Mouse (Mus musculus): ENCODE measurements around the gene Rasgrf2.
A peak's percentile ranks its signal among the peaks of the same experiment; 100 is the strongest.

The Rasgrf2 gene

DNA sequence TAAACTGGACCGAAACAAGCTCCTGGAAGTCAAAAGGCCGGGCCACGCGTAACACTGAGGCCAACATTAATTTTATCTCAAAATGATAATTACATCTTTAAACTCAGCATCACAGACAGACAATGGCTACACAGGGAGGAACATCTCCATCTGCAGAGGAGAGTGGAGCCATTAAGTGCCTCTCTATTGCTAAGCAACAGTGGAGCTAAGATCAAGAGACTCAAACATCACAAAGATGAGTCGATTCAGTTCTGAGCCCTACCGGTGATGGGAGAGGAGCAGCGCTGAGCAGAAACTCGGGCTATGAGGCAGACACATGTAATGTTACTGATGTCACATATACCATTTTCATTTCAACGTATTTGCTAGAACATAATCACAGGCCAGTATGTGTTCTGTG, 191.3 kb downstream of the Rasgrf2 start:
- DNase-seq, result no peak

DNA sequence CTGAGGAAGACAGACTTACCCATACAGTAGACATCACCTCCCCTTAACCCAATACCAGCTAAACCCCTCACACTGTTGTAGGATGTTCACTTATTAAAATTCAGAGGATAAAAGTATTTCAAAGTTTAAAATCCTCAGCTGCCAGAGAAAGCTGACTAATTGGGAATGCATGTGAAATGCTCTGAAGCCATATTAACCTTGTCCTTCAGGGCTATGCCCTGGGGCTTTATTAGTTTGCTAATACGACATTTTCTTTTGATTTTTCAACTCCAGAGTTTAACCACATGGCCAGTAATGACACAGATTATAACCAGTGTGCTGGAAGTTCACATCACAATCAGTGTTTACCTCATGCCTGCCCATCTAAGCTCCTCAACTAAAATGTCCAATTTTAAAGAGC, 192.6 kb downstream of the Rasgrf2 start:
- no peak for DNase-seq

DNA sequence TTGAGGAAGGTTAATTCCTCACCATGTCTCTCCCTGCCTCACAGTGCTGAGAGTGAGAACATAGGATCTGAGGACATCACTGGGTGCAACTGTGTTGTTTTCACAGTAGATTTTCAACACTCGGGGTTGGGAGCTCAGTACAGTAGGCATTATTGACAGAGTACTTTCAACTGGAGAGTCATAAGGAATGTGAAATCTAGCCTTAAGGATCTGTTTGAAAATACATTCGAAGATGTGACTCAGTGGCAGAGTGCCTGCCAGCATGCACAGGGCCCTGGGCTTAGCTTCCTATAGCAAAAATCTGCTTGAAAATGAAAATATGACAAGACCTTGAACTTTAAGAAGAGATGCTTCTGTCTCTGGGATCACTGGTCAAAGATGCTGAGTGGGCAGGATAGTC, 194.2 kb downstream of the Rasgrf2 start:
- DNase-seq, result no peak

DNA sequence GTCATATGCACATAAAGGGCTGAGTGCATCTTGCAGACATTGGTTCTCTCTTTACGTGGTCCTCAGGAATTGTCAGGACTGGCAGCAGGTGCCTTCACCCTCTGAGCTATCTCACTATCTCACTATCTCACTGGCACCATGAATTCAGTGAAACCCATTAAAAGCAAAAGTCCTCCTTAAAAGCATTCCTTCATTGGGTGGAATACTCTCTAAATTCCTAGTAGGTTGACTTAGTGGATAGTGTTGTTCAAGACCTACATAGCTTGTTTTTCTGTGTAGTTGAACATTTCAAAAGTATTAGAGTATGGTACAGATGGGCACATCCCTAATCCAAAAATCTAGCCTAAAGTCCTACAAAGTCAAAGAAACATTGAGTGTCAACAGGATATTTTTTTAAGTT, 199.3 kb downstream of the Rasgrf2 start:
- DNase-seq, result no peak

DNA sequence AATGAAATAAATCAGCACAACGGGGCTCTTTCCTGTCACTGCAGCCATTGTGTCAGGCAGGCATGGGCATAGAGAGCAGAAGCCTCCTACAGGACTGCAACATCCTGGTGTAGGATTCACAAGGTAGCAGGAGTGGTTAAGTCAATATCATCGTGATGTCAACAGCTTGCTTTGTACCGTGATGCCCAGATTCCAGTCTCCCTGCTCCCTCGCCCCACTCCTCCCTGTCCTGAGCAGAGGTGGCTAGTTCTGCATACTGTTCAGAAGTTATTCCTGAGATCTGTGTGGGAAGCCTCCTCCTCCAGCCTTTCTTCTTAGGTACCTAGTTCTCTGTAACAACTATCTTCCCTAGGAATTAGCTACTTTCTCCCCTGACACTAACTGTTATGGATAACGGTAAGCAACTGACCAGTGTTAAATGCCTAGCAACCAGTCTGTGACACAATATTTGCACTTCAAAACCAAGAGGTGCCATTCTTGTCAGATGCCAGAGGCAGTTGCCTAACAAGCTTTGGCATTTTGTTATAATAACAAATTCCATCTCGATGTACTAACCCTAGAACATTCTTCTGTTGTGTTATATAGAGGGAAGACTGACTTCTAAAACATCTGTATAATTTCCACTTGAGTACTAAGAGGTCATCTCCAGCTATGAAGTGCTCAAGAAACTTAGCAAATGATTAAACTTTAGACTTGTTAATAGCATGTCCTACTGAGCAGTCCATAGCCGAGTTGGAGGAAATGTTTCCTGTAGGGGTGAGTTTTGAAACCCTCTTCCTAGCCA, 201.3 kb downstream of the Rasgrf2 start:
- no peak for DNase-seq

DNA sequence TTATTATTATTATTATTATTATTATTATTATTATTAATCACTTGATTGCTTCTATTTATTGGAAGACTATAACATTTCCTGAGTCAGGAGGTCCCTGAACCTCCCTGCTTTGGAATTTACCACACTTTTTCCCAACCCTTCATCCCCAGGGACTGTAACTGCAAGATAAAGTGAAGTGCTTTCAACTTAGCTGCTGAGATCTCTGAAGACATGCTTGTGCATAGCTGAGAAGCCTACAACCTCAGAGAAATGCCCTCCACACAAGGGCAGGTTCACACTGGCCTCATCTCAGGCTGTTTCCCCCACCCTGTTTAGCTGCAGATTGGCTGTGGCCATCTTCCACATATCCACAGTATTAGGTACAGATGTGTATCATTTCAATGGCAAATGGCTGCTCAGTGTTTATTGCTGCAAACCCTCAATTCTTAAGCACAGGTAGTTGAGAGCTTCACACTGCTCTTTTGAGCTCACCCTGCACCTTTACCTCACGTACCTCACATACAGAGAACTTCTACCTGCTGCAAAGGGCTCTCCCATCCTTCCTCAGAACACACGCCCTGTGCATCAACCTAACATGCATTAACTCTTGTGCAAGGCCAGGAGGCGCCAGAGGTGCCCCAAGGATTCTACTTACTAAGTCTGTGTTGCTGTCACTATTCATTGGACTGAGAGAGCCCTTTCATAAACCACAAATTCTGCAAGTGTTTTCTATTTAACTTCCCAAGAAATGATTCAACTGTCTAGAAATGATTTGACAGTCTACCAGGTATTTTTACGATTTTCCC, 202.7 kb downstream of the Rasgrf2 start:
- DNase-seq, result no peak

DNA sequence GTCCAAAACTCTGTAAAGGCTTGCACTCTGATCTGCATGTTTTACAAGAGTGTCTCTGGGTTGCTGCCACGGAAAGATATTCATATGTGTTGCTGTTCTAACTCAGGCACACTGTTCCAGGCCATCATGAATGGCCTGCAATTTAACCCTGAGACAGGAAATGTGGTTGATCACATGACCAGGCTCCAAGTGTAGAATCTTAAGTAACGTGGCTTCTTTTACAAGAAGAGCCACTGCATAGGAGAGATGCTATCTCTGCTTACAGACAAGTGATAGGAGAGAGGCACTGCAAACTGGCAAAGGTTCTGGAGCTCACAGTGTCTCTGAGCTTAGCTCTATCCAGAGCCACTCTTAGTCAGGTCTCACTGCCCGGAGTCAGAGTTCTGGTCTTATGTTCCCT, 210.4 kb downstream of the Rasgrf2 start:
- DNase-seq, result no peak

DNA sequence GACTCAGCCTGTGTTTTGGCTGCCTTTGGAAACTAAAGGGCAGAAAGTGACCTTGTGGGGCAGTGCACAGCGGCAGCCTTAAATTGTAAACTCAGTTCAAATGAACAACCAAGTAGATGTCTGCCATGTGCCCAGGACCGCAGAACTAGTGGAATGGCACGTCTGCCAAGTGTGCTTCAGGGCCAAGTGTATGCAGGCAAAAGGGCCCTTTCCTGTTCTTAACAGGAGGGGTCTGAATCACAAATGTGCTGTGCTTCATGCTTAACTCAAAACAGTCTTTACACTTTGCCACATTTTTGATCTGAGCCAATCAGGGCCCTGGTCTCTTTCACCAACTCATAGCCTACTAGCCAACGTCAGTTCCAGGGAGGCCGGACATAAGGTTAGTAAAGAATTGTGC, 212.7 kb downstream of the Rasgrf2 start:
- no peak for DNase-seq

DNA sequence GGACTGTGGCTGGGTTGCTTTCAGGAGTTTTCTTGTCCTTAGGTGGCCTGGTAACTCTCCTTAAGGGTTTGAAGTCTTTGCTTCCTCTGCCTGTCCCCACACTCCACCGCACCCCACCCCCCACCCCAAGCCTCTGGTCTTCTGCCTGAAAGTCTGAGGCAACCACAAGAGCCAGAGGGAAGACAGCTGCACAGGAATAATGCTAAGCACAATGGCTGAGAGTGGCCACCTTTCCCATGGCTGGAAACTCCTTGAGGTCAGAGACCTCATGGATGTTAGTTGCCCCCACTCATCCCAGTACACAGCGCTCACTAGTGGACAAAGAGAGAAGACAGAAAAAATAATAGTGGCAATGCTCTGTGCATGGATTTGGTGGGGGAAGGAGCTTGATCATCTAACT, 213.6 kb downstream of the Rasgrf2 start:
- no peak for DNase-seq

DNA sequence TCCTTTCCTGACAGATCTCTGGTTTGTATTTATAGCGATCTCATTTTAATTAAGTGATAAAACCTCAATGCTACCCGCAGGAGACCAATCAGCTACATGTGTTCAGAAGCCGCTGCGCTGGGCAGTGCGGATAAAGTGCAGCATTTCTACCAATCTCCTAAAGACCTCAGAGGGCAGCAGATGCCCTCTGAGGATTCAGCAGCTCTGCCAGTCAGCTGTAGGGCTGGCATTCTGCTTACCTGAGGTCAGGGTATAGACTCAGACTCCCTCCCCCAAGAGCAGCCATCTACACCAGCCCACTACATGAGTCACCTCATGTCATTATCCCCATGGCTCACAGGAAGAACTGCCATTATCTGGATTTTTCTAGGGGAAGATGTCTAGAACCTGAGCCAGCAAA, 215.1 kb downstream of the Rasgrf2 start:
- no peak for DNase-seq

DNA sequence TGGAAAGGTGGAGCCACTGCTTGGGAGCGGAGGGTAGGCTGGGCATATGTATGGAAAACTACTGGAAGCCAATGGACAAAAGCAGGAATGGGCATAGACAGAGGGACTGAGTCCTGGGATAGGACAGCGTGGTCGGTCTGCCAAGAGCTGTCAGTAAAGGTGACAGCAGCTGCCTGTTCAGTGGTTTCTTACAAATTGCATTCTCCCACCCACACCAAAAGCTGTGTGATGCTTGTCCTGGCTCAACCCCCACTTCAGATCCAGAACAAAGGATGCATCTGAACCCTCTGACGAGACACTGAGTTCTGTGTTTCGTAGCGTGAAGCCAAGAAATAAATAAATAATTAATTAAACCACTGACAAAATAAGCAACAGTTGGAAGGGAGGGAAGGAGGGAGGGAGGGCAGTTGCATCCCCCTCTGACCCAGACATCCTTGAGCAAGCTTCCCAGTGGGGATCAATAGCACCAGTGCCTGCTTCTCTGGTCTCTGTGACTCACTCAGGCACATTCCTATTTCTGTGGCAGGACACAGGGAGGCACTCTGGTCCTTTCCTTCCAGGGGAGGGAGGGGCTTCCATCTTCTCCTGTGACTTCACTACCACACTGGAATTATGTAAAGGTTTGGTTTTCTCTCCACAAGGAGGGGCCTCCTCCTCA, 215.7 kb downstream of the Rasgrf2 start:
- DNase-seq, result peak; percentile 82

DNA sequence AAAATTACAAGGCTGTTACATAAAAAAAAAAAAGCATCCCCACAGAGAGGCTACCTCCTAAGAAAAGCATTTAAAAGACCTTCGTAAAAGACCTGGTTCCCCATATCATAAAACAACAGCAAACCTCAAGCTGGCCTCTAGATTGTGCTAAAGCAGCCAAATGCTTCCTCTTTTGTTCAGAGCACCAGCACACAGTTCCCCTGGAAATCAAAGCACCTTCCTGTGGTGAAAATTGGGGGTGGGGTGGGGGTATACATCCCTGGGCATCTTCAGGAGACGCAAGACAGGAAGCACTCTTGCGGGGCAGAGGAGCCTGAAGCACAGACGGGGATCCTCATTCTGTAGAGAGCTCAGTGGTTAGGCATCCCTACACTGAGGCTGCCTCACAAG, 216.3 kb downstream of the Rasgrf2 start:
- DNase-seq, result no peak

DNA sequence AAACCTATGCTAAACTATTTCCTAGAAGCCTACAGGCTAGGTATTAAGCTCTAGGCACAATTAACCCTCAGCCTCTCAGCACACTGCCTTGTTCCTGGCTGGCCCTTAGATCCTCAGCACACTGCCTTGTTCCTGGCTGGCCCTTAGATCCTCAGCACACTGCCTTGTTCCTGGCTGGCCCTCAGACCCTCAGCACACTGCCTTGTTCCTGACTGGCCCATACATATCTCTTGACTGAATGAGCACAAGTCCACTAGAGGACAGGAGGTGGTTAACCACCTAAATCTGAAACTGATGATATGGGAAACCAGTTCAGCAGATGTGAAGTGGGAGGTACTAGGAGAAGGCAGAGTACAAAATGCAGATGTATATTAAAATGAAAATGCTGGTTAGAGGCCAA, 219.8 kb downstream of the Rasgrf2 start:
- DNase-seq, result no peak

DNA sequence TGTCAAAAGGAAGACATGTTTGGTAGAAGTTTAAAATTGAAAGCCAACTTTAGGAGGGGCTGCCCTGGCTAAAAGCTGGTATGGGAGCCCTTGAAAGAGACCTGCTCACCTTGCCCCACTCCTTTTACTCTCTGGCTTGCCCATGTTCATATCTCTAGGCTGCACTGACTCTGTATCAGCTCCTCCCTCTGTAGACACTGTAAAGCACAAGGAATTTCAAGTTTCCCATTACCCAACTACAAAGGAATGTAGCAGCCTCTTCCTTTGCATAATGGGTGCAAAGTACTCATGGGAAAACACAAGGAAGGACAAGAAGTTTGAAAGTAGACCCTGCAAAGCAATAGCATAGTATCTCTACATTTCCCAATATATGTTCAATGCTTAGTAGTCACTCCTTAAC, 220.2 kb downstream of the Rasgrf2 start:
- DNase-seq, result no peak

DNA sequence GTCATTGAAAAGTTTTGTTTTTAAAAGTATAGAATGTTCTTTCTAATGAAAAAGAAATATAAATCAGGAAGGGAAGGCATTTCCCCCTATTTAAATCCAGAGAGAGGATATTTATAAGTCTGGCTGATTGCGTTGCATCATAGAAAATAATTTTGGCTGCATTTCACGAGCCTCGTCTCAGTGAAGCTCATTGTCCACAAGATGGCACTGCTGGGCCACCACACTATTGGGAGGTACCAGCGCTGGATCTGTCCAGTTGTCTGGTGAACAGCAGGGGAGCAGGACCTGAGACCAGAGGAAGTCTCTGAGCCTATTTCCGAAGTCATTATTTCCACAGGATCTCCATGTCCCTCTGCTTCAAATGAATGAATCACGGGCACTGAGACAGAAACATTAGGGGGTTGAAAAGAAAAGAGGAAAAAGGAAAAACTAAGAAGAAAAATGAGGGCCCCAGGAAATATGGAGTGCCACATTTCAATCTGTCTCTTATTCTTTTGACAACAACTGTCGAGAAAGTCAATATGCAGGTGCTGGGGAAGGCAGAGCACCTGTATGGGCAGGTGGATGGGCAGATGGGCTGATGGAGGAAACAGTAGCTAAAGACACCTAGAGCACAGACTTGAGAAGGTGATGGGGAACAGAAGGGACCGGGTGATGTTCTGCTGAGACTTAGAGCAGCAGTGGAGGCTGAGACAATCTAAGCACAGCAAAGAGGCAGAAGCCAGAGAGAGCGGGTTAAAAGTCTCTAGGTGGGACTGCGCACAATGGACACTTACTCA, 223.1 kb downstream of the Rasgrf2 start:
- DNase-seq, result peak; percentile 81

DNA sequence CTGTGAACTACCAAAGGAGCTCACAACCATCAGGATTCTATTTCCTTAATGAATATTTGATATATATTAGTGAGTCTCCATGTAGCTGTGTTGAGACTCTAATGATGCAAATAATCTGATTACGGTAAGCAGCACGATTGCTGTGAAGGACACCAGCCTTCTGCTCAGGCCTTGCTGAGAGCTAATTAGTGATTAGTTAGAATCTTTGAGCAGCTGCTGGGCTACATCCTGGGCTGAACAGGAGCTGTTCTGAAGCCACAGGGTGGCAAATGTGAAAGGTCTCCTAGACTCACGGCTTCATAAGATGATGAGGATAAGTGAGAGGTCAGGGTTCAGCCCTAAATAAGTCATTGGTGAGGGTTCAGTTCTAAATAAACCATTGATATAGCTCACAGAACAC, 225.1 kb downstream of the Rasgrf2 start:
- DNase-seq, result no peak

DNA sequence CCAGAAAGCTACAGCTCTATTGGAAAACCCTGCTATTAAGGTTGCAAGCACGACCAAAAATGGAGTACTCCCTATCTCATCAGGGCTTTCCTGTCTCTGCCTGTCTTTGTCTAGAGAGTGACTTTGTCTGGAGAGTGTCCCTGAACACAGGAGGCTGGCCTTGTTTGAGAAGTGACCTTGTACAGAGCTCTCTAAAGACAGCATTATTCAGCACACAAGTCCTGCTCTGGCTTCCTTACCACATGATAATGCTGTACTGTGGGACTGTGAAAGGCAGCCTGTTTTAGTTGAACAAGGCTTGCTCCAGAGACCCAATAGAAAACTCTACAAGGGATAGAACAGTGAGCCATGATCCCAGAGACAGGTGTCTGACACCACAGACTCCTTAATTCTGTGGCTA, 235.0 kb downstream of the Rasgrf2 start:
- no peak for DNase-seq

DNA sequence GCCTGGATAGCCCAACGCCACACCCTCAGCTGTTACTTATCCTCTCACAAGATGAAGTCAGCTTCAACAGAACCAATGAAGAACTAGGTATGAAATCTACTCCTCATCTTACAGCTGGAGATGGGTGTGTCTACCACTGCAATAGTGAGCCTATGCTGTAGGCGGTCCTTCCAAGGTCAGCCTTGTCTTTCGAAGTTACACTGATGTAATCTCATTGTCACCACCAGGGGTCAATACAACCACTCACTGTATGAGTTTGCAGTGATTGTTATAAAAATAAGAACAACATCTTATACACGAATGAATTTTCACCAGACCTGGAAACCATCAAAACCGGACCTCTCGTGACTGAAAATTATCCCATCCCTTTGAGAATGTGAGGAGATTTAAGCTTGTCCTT, 238.3 kb downstream of the Rasgrf2 start:
- DNase-seq, result no peak

DNA sequence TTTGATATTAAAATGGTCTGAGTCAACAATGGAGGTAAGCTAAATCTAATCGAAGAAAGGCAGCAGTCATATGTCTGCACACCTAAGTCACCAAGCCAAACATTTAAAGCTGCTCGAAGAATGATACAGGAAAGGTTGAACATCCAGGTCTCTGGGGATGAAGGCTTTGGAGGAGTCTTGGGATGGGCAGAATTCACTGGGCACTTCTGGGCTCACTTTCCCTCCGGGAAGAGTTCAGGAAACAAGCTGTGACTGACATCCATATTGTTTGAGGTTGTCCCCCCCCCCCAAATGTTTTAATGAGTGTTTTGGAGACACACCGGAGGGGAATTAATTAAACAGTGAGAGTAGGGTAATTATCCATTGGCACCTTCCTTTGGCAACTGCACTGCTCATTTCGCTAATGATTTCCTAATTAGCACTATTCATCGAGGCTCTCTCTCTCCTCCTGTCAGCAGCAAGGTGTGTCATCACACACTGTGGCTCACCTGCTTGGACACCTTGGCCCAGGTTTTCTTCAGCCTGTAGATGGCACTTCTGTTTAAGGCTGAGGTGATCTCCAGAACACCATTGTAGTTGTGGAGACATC, 241.3 kb downstream of the Rasgrf2 start:
- no peak for DNase-seq

DNA sequence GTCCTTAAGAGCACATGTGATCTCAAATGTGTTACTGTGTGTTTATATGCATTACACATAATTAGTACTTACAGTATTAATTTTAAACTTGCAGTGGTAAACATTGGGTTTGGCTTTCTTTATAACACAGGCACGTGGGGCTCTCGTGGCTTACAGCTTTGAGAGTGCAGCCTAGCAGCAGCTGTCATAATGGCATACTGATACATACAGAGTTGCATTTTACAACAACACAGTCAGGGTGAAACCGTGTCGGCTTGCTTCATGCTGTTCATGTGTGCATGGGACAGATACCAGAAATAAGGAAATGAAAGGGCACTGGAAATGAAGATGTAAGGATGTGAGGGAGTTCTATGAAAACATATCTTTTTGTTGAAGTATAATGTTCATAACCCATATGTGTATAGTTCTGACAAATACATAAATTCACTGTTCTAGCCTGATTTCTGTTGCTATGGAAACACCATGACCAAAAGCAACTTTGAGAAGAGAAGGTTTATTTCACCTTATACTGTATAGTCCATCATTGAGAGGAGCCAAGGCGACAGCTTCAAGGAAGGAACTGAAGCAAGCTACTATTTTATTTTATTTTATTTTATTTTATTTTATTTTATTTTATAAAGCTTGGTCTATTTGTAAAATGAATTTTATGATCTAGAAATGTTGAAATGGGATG, 246.6 kb downstream of the Rasgrf2 start:
- DNase-seq, result no peak

DNA sequence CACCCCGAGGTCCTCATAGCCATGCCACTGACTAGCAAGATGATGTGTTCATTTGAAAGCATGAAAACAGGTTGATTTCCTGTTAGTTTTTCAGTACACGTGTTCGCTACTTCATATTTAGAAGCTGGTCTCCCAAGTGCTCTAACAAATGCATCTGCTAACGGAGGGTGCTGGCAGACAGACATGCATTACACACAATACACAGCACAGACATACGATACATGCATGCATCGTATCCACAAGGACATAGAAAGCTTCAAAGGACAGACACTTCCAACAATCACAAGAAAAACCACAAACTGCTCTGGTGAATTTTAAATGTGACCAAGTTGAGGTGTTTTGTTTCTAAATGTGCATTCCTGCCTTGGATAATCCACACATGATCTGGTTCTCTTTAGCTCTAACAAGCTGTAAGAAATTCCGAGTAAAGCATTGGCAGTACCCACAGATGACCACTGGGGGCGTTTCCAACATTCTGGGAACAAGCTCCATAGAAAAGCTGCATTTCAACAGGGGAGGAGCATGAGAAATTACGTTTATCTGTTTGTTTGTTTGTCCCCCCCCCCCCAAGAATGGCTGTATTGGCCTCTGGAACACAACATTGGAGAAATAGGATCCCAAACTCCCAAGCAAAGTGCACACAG, 249.5 kb downstream of the Rasgrf2 start:
- peak; percentile 33 for DNase-seq

DNA sequence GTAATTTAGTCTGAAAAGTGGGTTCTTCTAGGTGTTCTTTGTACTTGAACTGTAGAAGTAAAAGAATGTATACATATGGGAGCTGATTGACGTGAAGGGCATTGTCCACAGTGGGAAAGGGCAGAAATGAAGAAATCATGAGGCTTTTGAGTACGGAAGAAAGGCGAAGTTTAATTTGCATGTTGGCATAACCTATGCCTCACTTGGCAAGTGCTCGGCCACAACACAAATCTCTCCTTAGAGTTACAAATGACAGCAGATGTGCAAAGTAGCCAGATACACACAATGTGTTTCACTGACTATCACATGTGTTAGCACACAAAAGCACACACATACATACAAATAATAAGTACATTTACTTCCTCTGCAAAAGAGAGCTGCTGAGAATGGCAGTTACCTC, 251.2 kb downstream of the Rasgrf2 start:
- no peak for DNase-seq

All from layer of hippocampus, adult 9-11 months (tissue).